Mouse (Mus musculus): Measurements from ENCODE around the gene Casq2. TPM values are rescaled to one million over a fixed set of nuclear protein-coding genes. Genes with fewer than 3 reads are reported as not detected.
"Not testable (repeated sequence)": the region's sequence is repeated elsewhere in the genome, so short reads cannot be mapped to it uniquely, and the experiment has no call there.

Casq2 gene
- polyA plus RNA-seq, 1 experiment from 2014 or later = 15.5 TPM

- Histone ChIP-seq H3K9me3 (ENCODE audit: control insufficient read depth, low read length) (no peaks in the 10 kb centered on the region), H3K4me3 (ENCODE audit: low read length) (no peak overlapping the region), H3K27ac (ENCODE audit: low read length) (0 out of 2 replicates have a peak overlapping the region, but pooled peaks have one; percentile 15), H3K36me3 (ENCODE audit: control insufficient read depth, insufficient read depth, low read length) (peaks cover 29% of the 10 kb centered on the region), H3K9ac (ENCODE audit: low read length) (no peak overlapping the region), H3K4me2 (ENCODE audit: low read depth, low read length) (no peak overlapping the region), H3K4me1 (replicated peaks; ENCODE audit: control insufficient read depth, insufficient read depth, low read length) (peaks cover 15% of the 10 kb centered on the region), H3K27me3 (ENCODE audit: control insufficient read depth, insufficient read depth, low read depth, low read length) (no peaks in the 10 kb centered on the region)
- WGBS = 53% methylated on average over 14 of the region's 14 CpGs
- ATAC-seq (ENCODE audit: low read depth) = peak; percentile 81
Measured at GRCm38 (mm10) chr3:102158759-102159422, 72.7 kb downstream of the Casq2 start.

GRCm38 (mm10) chr3:102159423-102160325 lies 73.5 kb downstream of the Casq2 start:
- H3K27me3 ChIP-seq (ENCODE audit: control insufficient read depth, insufficient read depth, low read depth, low read length) = no peaks in the 10 kb centered on the region
- no peak overlapping the region; the same call in 1 of the 2 replicates for H3K4me2 ChIP-seq (ENCODE audit: low read depth, low read length)
- WGBS = 39% methylated on average over 14 of the region's 14 CpGs
- H3K9ac ChIP-seq (ENCODE audit: low read length) = no peak overlapping the region
- peak overlapping the region; percentile 43 for H3K27ac ChIP-seq (ENCODE audit: low read length)
- peaks cover 15% of the 10 kb centered on the region for H3K4me1 ChIP-seq (replicated peaks; ENCODE audit: control insufficient read depth, insufficient read depth, low read length)
- no peak overlapping the region for H3K4me3 ChIP-seq (ENCODE audit: low read length)
- H3K9me3 ChIP-seq (ENCODE audit: control insufficient read depth, low read length) = no peaks in the 10 kb centered on the region
- peak; percentile 95 for ATAC-seq (ENCODE audit: low read depth)
- peaks cover 29% of the 10 kb centered on the region for H3K36me3 ChIP-seq (ENCODE audit: control insufficient read depth, insufficient read depth, low read length)

DNA sequence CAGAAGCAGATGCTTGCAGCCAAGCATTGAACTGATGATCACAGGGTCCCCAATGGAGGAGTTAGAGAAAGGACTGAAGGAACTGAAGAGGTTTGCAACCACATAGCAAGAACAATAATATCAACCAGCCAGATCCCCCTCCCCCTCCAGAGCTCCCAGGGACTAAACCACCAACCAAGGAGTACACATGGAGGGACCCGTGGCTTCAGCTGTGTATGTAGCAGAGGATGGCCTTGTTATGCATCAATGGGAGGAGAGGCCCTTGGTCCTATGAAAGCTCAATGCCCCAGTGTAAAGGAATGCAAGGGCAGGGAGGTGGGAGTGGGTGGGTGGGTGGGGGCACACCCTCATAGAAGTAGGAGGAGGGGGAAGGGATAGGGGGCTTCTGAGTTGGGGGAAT lies 77.6 kb downstream of the Casq2 start:
- H3K9ac ChIP-seq (ENCODE audit: low read length); H3K4me2 ChIP-seq (ENCODE audit: low read depth, low read length); ATAC-seq (ENCODE audit: low read depth); H3K4me3 ChIP-seq (ENCODE audit: low read length); H3K27me3 ChIP-seq (ENCODE audit: control insufficient read depth, insufficient read depth, low read depth, low read length); H3K9me3 ChIP-seq (ENCODE audit: control insufficient read depth, low read length); H3K27ac ChIP-seq (ENCODE audit: low read length): not testable (repeated sequence)
- Histone ChIP-seq H3K4me1 (replicated peaks; ENCODE audit: control insufficient read depth, insufficient read depth, low read length) (peaks cover 26% of the 10 kb centered on the region), H3K36me3 (ENCODE audit: control insufficient read depth, insufficient read depth, low read length) (peaks cover 29% of the 10 kb centered on the region)
- 63% methylated on average over 1 of the region's 1 CpGs for WGBS

GRCm38 (mm10) chr3:102164911-102165310 lies 78.7 kb downstream of the Casq2 start:
- H3K4me3 ChIP-seq (ENCODE audit: low read length) = no peak overlapping the region
- no peaks in the 10 kb centered on the region for H3K9me3 ChIP-seq (ENCODE audit: control insufficient read depth, low read length)
- H3K36me3 ChIP-seq (ENCODE audit: control insufficient read depth, insufficient read depth, low read length) = peaks cover 29% of the 10 kb centered on the region
- no peak for ATAC-seq (ENCODE audit: low read depth)
- no peak overlapping the region for H3K4me2 ChIP-seq (ENCODE audit: low read depth, low read length)
- no peak overlapping the region for H3K9ac ChIP-seq (ENCODE audit: low read length)
- H3K27me3 ChIP-seq (ENCODE audit: control insufficient read depth, insufficient read depth, low read depth, low read length) = no peaks in the 10 kb centered on the region
- WGBS = 69% methylated on average over 4 of the region's 4 CpGs
- H3K27ac ChIP-seq (ENCODE audit: low read length) = no peak overlapping the region
- peaks cover 24% of the 10 kb centered on the region for H3K4me1 ChIP-seq (replicated peaks; ENCODE audit: control insufficient read depth, insufficient read depth, low read length)

DNA sequence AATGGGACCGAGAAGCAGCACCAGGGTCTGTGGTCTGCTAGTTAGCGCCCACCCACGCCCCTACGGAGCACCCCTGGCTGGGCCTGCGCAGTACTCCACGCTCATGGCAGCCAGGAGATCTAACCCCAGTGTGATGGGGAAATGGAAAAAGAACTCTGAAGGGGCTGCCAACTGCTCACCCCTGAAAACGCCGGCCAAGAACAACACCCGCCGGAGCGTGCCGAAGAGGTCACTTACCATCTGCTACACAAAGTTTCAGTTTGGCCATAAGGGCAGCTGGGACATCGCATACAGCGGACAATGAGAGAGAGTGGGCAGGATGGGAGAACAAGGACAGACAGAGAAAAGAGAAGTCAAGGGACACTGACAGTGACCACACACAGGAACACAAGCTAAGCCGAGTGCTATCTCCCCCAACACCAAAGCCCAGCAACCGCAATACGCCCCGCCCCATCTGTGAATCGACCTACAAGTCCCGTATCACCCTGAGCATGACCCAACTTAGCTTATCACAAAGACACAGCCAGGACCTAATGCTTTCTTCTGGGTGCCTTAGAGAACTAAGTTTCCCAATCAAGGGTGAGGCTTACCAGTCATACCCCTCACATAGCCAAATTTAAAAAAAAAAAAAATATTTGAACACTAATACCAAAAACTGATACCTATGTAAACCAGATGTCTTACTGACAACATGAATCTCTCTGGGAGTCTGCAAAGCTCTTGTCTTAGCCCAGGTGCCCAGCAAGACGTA lies 79.5 kb downstream of the Casq2 start:
- WGBS = 76% methylated on average over 21 of the region's 21 CpGs

DNA sequence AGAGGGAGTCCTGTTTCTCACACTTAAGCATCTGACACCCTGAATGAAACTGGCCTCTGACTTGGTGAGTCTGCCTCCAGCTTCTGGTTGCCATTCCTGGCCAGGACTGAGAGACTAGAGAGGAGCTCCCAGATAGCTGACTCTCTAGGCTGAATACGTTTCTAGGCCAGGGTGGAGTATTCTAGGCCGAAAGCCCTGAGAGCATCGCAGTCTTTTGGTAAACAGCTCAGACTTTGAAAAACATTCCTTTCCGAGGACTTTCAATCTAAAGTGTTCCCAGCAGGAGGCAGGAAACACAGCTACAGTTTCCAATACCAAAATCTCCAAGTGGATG lies 80.0 kb downstream of the Casq2 start:
- no peak overlapping the region for H3K27ac ChIP-seq (ENCODE audit: low read length)
- H3K4me2 ChIP-seq (ENCODE audit: low read depth, low read length) = no peak overlapping the region
- H3K4me1 ChIP-seq (replicated peaks; ENCODE audit: control insufficient read depth, insufficient read depth, low read length) = peaks cover 30% of the 10 kb centered on the region
- no peak overlapping the region for H3K4me3 ChIP-seq (ENCODE audit: low read length)
- H3K9me3 ChIP-seq (ENCODE audit: control insufficient read depth, low read length) = no peaks in the 10 kb centered on the region
- H3K9ac ChIP-seq (ENCODE audit: low read length) = no peak overlapping the region
- peaks cover 22% of the 10 kb centered on the region for H3K36me3 ChIP-seq (ENCODE audit: control insufficient read depth, insufficient read depth, low read length)
- H3K27me3 ChIP-seq (ENCODE audit: control insufficient read depth, insufficient read depth, low read depth, low read length) = no peaks in the 10 kb centered on the region
- WGBS = 65% methylated on average over 4 of the region's 4 CpGs
- ATAC-seq (ENCODE audit: low read depth) = no peak

More for the DNA sequence above, 79.5 kb downstream of the Casq2 start:
- ATAC-seq (ENCODE audit: low read depth) = 0 out of 2 replicates have a peak, but pooled peaks have one; percentile 8
- peaks cover 27% of the 10 kb centered on the region for H3K4me1 ChIP-seq (replicated peaks; ENCODE audit: control insufficient read depth, insufficient read depth, low read length)
- no peak overlapping the region for H3K4me2 ChIP-seq (ENCODE audit: low read depth, low read length)
- H3K9me3 ChIP-seq (ENCODE audit: control insufficient read depth, low read length) = no peaks in the 10 kb centered on the region
- H3K27me3 ChIP-seq (ENCODE audit: control insufficient read depth, insufficient read depth, low read depth, low read length) = no peaks in the 10 kb centered on the region
- no peak overlapping the region for H3K4me3 ChIP-seq (ENCODE audit: low read length)
- peaks cover 27% of the 10 kb centered on the region for H3K36me3 ChIP-seq (ENCODE audit: control insufficient read depth, insufficient read depth, low read length)
- H3K9ac ChIP-seq (ENCODE audit: low read length) = no peak overlapping the region
- H3K27ac ChIP-seq (ENCODE audit: low read length) = no peak overlapping the region

DNA sequence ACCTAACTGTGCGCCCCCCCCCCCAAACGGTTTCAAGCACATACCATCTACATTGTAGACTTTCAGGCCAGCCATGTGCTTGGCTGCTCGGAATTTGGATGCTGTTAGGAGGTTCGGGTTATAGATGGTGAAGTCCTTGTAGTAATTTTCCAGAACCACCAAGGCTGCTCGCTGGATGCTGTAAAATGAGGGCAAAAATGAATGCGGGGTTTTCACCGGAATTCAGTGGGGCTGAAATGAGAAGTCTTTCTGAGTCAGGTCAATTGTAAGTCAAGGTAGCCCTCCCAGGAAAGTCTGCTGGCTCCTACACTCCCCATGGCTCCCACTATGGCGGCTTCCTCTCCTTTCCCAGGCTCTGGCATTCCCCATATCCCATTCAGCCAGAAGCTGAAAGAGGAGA lies 80.6 kb downstream of the Casq2 start:
- Histone ChIP-seq H3K36me3 (ENCODE audit: control insufficient read depth, insufficient read depth, low read length) (peaks cover 19% of the 10 kb centered on the region), H3K4me1 (replicated peaks; ENCODE audit: control insufficient read depth, insufficient read depth, low read length) (peaks cover 31% of the 10 kb centered on the region), H3K27ac (ENCODE audit: low read length) (no peak overlapping the region), H3K9ac (ENCODE audit: low read length) (no peak overlapping the region), H3K27me3 (ENCODE audit: control insufficient read depth, insufficient read depth, low read depth, low read length) (no peaks in the 10 kb centered on the region), H3K4me3 (ENCODE audit: low read length) (no peak overlapping the region), H3K9me3 (ENCODE audit: control insufficient read depth, low read length) (no peaks in the 10 kb centered on the region), H3K4me2 (ENCODE audit: low read depth, low read length) (no peak overlapping the region)
- ATAC-seq (ENCODE audit: low read depth) = no peak
- WGBS = 86% methylated on average over 8 of the region's 8 CpGs

GRCm38 (mm10) chr3:102167555-102168210 lies 81.5 kb downstream of the Casq2 start:
- no peak overlapping the region for H3K4me2 ChIP-seq (ENCODE audit: low read depth, low read length)
- no peaks in the 10 kb centered on the region for H3K9me3 ChIP-seq (ENCODE audit: control insufficient read depth, low read length)
- no peak overlapping the region for H3K9ac ChIP-seq (ENCODE audit: low read length)
- no peaks in the 10 kb centered on the region for H3K27me3 ChIP-seq (ENCODE audit: control insufficient read depth, insufficient read depth, low read depth, low read length)
- peaks cover 16% of the 10 kb centered on the region for H3K36me3 ChIP-seq (ENCODE audit: control insufficient read depth, insufficient read depth, low read length)
- WGBS = 37% methylated on average over 10 of the region's 10 CpGs
- ATAC-seq (ENCODE audit: low read depth) = no peak
- H3K4me3 ChIP-seq (ENCODE audit: low read length) = no peak overlapping the region
- H3K27ac ChIP-seq (ENCODE audit: low read length) = no peak overlapping the region
- peaks cover 31% of the 10 kb centered on the region for H3K4me1 ChIP-seq (replicated peaks; ENCODE audit: control insufficient read depth, insufficient read depth, low read length)
